Mouse (Mus musculus): Measurements from ENCODE around the gene March5. TPM values are rescaled to one million over a fixed set of nuclear protein-coding genes. Genes with fewer than 3 reads are reported as not detected.
A peak's percentile ranks its signal among the peaks of the same experiment; 100 is the strongest.

Gene March5
- polyA plus RNA-seq, 1 experiment from 2014 or later, result 104 TPM

GRCm38 (mm10) chr19:37242707-37243106 lies 35.4 kb downstream of the March5 start:
- Histone ChIP-seq H3K9ac (no peak overlapping the region), H3K36me3 (no peaks in the 10 kb centered on the region), H3K4me2 (no peak overlapping the region), H3K27ac (replicated peaks) (no peak overlapping the region), H3K4me3 (no peak overlapping the region), H3K27me3 (no peaks in the 10 kb centered on the region), H3K9me3 (no peaks in the 10 kb centered on the region), H3K4me1 (replicated peaks) (peaks cover 7% of the 10 kb centered on the region; the same call in 1 of the 2 replicates)
- no peak for ATAC-seq (ENCODE audit: low FRiP score, low read depth)
- 58% methylated on average over 2 of the region's 2 CpGs for WGBS

DNA sequence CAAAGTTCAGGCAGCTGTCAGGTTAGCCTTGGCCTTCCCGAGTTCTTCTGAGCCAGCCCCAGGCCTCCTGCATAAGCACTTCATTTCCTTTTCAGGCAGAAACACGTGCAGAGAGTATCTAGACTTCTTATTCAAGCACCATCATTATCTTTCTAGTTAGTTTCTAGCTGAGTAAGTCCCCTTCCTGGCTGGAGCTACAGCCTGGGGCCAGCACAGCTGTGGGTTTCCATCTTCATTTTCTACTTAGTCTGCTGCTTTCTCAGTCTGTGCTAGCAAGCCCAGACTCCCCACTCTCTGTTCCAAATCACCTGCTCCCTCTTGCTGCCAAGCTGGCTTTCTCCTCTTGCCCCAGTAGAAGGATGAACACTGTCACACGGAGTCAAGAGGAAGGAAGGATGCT lies 39.5 kb downstream of the March5 start:
- Histone ChIP-seq H3K36me3 (no peaks in the 10 kb centered on the region), H3K9ac (no peak overlapping the region), H3K4me3 (no peak overlapping the region), H3K27ac (replicated peaks) (no peak overlapping the region), H3K4me2 (no peak overlapping the region), H3K9me3 (no peaks in the 10 kb centered on the region), H3K27me3 (no peaks in the 10 kb centered on the region), H3K4me1 (replicated peaks) (no peaks in the 10 kb centered on the region)
- WGBS, result 47% methylated on average over 3 of the region's 3 CpGs
- no peak for ATAC-seq (ENCODE audit: low FRiP score, low read depth)

DNA sequence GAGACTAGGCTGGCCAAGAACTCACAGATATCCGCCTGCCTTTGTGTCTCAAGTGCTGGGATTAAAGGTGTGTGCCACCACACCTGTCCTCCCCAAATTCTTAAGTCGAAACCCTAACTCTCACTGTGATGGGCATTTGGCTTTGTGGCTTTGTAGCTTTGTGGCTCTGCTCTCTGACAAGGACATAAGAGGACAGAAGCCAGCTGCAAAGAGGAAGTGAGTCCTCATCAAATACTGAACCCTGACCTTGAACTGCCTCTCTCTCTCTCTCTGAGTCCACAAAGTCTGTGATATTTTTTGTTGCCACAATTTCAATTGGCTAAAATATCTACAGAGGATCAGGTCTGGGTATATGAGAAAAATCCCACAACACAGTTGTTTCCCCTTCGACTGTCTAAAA lies 40.9 kb downstream of the March5 start:
- no peak overlapping the region for H3K4me3 ChIP-seq

DNA sequence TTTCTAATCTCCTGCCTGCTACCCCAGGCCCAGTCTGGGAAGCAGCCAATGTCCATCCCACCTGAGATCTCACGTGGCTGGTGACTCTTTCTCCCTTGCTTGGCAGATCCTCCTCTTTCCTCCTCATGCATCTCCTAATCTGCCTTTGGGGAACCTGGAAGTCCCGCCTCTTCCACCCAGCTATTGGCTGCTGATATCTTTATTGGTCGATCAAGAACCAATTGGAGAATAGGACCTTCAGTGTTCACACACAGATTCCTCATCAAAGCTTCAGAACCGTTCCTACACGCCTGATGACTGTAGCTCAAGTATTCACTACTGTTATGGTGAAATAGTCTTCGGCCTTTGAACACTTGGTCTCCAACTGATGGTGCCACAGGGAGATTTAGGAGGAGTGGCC lies 44.8 kb downstream of the March5 start:
- no peaks in the 10 kb centered on the region for H3K9me3 ChIP-seq
- no peak overlapping the region for H3K4me3 ChIP-seq
- no peaks in the 10 kb centered on the region for H3K36me3 ChIP-seq
- no peak overlapping the region for H3K9ac ChIP-seq
- no peaks in the 10 kb centered on the region for H3K27me3 ChIP-seq
- WGBS, result 74% methylated on average over 6 of the region's 6 CpGs
- no peaks in the 10 kb centered on the region for H3K4me1 ChIP-seq (replicated peaks)
- H3K4me2 ChIP-seq, result no peak overlapping the region
- ATAC-seq (ENCODE audit: low FRiP score, low read depth), result no peak
- no peak overlapping the region for H3K27ac ChIP-seq (replicated peaks)

More for the DNA sequence above, 40.9 kb downstream of the March5 start:
- Histone ChIP-seq H3K4me2 (no peak overlapping the region), H3K4me1 (replicated peaks) (no peaks in the 10 kb centered on the region), H3K9me3 (no peaks in the 10 kb centered on the region), H3K27ac (replicated peaks) (no peak overlapping the region), H3K27me3 (no peaks in the 10 kb centered on the region), H3K36me3 (no peaks in the 10 kb centered on the region), H3K9ac (no peak overlapping the region)
- 88% methylated on average over 3 of the region's 3 CpGs for WGBS
- no peak for ATAC-seq (ENCODE audit: low FRiP score, low read depth)

GRCm38 (mm10) chr19:37255321-37255720 lies 48.0 kb downstream of the March5 start:
- Histone ChIP-seq H3K4me2 (no peak overlapping the region), H3K27ac (replicated peaks) (no peak overlapping the region), H3K9me3 (no peaks in the 10 kb centered on the region), H3K36me3 (no peaks in the 10 kb centered on the region), H3K27me3 (no peaks in the 10 kb centered on the region; the same call in 1 of the 2 replicates), H3K4me1 (replicated peaks) (no peaks in the 10 kb centered on the region), H3K4me3 (no peak overlapping the region), H3K9ac (no peak overlapping the region)
- WGBS, result 92% methylated on average over 9 of the region's 9 CpGs
- ATAC-seq (ENCODE audit: low FRiP score, low read depth), result no peak

- H3K36me3 ChIP-seq, result no peaks in the 10 kb centered on the region
- H3K9ac ChIP-seq, result no peak overlapping the region
- no peaks in the 10 kb centered on the region for H3K9me3 ChIP-seq
- ATAC-seq (ENCODE audit: low FRiP score, low read depth), result no peak
- 64% methylated on average over 4 of the region's 4 CpGs for WGBS
- H3K4me3 ChIP-seq, result no peak overlapping the region
- no peaks in the 10 kb centered on the region; the same call in 1 of the 2 replicates for H3K27me3 ChIP-seq
- H3K4me2 ChIP-seq, result no peak overlapping the region
- no peak overlapping the region for H3K27ac ChIP-seq (replicated peaks)
- peaks cover 10% of the 10 kb centered on the region for H3K4me1 ChIP-seq (replicated peaks)
Measured at GRCm38 (mm10) chr19:37262389-37262788, 55.0 kb downstream of the March5 start.

- Histone ChIP-seq H3K9me3 (no peaks in the 10 kb centered on the region), H3K9ac (no peak overlapping the region), H3K4me2 (peak overlapping the region; percentile 28; the same call in 1 of the 2 replicates), H3K27ac (replicated peaks) (no peak overlapping the region), H3K27me3 (no peaks in the 10 kb centered on the region; the same call in 1 of the 2 replicates), H3K4me3 (no peak overlapping the region), H3K36me3 (peaks cover 1% of the 10 kb centered on the region; the same call in 1 of the 2 replicates), H3K4me1 (replicated peaks) (peaks cover 10% of the 10 kb centered on the region)
- ATAC-seq (ENCODE audit: low FRiP score, low read depth), result no peak
- WGBS, result 66% methylated on average over 8 of the region's 8 CpGs
Measured at GRCm38 (mm10) chr19:37263566-37263942, 56.2 kb downstream of the March5 start.

- no peak overlapping the region for H3K4me3 ChIP-seq
- ATAC-seq (ENCODE audit: low FRiP score, low read depth), result no peak
- peak overlapping the region; percentile 28 for H3K4me2 ChIP-seq
- H3K9ac ChIP-seq, result no peak overlapping the region
- no peaks in the 10 kb centered on the region; the same call in 1 of the 2 replicates for H3K27me3 ChIP-seq
- peaks cover 10% of the 10 kb centered on the region for H3K4me1 ChIP-seq (replicated peaks)
- H3K36me3 ChIP-seq, result peaks cover 8% of the 10 kb centered on the region
- WGBS, result 39% methylated on average over 23 of the region's 23 CpGs
- H3K9me3 ChIP-seq, result no peaks in the 10 kb centered on the region
- H3K27ac ChIP-seq (replicated peaks), result no peak overlapping the region
Measured at GRCm38 (mm10) chr19:37263943-37264897, 56.9 kb downstream of the March5 start.

DNA sequence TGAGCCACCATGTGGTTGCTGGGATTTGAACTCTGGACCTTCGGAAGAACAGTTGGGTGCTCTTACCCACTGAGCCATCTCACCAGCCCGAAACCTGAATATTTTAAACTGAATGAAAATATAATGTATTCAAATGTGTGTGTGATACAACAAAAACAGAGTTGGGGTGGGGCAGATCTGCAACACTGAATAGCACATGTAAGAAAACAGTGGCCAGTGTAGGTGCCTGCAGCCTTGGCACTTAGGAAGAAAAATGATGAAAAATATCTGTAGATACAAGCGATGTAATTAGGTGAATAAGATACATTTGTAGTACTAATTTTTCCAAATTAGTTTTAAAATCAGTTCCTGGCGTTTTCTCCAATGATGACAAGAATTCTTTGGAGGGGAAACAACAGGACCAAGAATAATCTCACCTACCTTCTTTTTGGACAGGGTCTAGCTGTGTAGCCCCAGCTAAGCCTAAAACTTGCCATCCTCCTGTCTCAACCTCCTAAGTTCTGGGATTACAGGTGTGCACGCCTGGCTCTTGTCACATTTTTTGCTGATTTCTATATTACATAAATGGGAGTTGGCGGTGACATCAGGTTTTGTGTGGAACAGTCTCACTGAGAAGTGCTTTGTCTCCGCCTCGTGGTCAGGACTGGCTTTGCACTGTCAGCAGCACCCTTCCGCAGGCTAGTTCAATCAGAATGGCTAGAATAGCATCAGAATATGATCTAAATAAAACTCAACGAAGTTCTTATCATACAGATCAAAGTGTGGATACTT lies 58.2 kb downstream of the March5 start:
- WGBS, result 30% methylated on average over 10 of the region's 10 CpGs
- Histone ChIP-seq H3K9me3 (no peaks in the 10 kb centered on the region), H3K27ac (replicated peaks) (no peak overlapping the region), H3K4me3 (no peak overlapping the region), H3K9ac (no peak overlapping the region), H3K4me2 (peak overlapping the region; percentile 24; the same call in 1 of the 2 replicates), H3K36me3 (peaks cover 11% of the 10 kb centered on the region), H3K27me3 (no peaks in the 10 kb centered on the region), H3K4me1 (replicated peaks) (peaks cover 10% of the 10 kb centered on the region)
- peak; percentile 89 for ATAC-seq (ENCODE audit: low FRiP score, low read depth)

GRCm38 (mm10) chr19:37269106-37269505 lies 61.8 kb downstream of the March5 start:
- Histone ChIP-seq H3K9ac (no peak overlapping the region), H3K4me3 (no peak overlapping the region), H3K27me3 (no peaks in the 10 kb centered on the region), H3K4me1 (replicated peaks) (peaks cover 7% of the 10 kb centered on the region), H3K27ac (replicated peaks) (no peak overlapping the region), H3K9me3 (no peaks in the 10 kb centered on the region), H3K36me3 (peaks cover 11% of the 10 kb centered on the region), H3K4me2 (no peak overlapping the region)
- WGBS, result 93% methylated on average over 16 of the region's 16 CpGs
- ATAC-seq (ENCODE audit: low FRiP score, low read depth), result no peak

Data from hindbrain, embryonic 15.5 days (tissue).